Mouse (Mus musculus): ENCODE data around the gene Gp9. TPM values are rescaled to one million over a fixed set of nuclear protein-coding genes. Genes with fewer than 3 reads are reported as not detected.

The Gp9 gene
- polyA plus RNA-seq, 1 experiment = not detected

- no peak overlapping the region for H3K4me3 ChIP-seq
Observed at GRCm38 (mm10) chr6:87748078-87748477, 29.8 kb upstream of the Gp9 start.

DNA sequence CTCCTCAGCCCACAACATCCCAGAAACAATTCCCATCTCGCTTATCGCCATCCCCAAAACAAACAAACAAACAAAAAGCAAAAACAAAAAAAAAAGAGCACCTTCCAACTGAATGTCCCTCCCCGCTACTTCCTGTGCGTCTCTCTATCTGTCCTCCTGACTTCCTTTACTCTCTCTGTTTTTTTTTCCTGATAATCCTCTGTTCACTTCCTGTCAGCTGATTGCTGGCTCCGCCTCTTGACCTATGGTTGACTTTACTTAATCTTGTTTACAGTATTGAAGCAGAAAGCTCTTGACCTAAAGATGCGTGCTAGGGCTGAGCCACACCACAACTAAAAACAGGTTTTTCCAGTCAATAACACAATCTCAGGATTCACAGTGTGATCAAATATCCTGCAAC is 29.3 kb upstream of the Gp9 start:
- Histone ChIP-seq H3K36me3 (ENCODE audit: control insufficient read depth, insufficient read depth) (no peaks in the 10 kb centered on the region), H3K4me2 (ENCODE audit: low read depth) (no peak overlapping the region), H3K4me3 (no peak overlapping the region), H3K27me3 (ENCODE audit: control insufficient read depth, insufficient read depth, insufficient read length) (peaks cover 16% of the 10 kb centered on the region), H3K79me2 (ENCODE audit: control insufficient read depth, insufficient read depth) (no peaks in the 10 kb centered on the region), H3ac (ENCODE audit: control insufficient read depth, insufficient read length) (no peak overlapping the region)
- no peak for TF ChIP-seq POLR2A (IDR thresholded peaks at IDR 0.05; ENCODE audit: insufficient read length, low read depth)

More at GRCm38 (mm10) chr6:87748078-87748477, 29.8 kb upstream of the Gp9 start:
- Histone ChIP-seq H3ac (ENCODE audit: control insufficient read depth, insufficient read length) (no peak overlapping the region), H3K4me2 (ENCODE audit: low read depth) (no peak overlapping the region), H3K79me2 (ENCODE audit: control insufficient read depth, insufficient read depth) (no peaks in the 10 kb centered on the region), H3K27me3 (ENCODE audit: control insufficient read depth, insufficient read depth, insufficient read length) (peaks cover 12% of the 10 kb centered on the region), H3K36me3 (ENCODE audit: control insufficient read depth, insufficient read depth) (no peaks in the 10 kb centered on the region)
- TF ChIP-seq REST (IDR thresholded peaks at IDR 0.05; ENCODE audit: insufficient read depth, insufficient read length) = no peak
- no peak for TF ChIP-seq TCF3 (IDR thresholded peaks at IDR 0.05; ENCODE audit: insufficient read length, low read depth)
- TF ChIP-seq USF1 (IDR thresholded peaks at IDR 0.05; ENCODE audit: low read depth) = no peak
- no peak for TF ChIP-seq CEBPB (IDR thresholded peaks at IDR 0.05; ENCODE audit: insufficient read depth, poor library complexity, severe bottlenecking)
- TF ChIP-seq POLR2A (IDR thresholded peaks at IDR 0.05; ENCODE audit: insufficient read length, low read depth) = no peak
- no peak for TF ChIP-seq MYOG (IDR thresholded peaks at IDR 0.05; ENCODE audit: control insufficient read depth in 1 of 3, insufficient read depth in 1 of 3, insufficient read length in 2 of 3, low read depth in 2 of 3)
- TF ChIP-seq MAX (IDR thresholded peaks at IDR 0.05; ENCODE audit: low read depth) = no peak
- no peak for TF ChIP-seq E2F4 (IDR thresholded peaks at IDR 0.05; ENCODE audit: insufficient read depth)
- no peak for TF ChIP-seq SRF (IDR thresholded peaks at IDR 0.05; ENCODE audit: control insufficient read depth, insufficient read length, low read depth)
- no peak for TF ChIP-seq POLR2AphosphoS2 (IDR thresholded peaks at IDR 0.05; ENCODE audit: insufficient read length, low read depth)
- TF ChIP-seq MYOD1 (IDR thresholded peaks at IDR 0.05; ENCODE audit: control insufficient read depth in 1 of 3, insufficient read length in 2 of 3, low read depth in 2 of 3) = no peak
- TF ChIP-seq TCF12 (IDR thresholded peaks at IDR 0.05; ENCODE audit: insufficient read depth, poor library complexity, severe bottlenecking) = no peak

DNA sequence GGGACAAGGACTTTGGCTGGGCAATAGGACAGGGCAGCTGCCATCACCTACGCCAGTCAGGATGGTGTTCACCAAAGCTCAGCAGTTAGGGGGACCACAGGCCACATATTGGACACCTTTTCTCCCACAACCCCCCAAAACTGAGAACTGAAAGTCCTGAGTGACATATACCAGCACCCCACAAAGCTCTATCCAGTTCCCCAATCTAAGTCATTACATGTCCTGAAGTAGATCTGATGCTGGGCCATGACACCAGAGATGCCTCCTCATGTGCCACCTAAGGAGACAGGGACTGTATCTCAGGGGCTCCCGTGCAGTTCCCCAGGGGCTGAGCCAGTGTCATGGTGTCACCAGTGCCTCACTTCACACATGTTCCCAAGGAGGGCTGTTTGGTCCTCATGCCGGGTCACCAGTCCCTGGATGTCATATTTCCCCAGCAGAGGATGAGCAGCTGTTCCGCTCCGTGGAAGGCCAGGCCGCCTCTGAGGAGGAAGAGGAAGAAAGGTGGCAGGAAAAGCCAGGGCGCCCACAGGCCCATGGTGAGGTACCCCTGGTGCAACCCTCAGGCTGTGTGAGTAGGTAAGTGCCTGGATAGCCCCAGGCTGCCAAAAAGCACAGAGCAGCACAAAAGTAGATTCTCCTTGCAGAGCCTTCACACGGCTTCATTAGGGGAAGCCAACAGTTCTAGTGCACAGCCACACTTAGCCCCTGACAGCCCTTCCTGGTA is 27.5 kb upstream of the Gp9 start:
- Histone ChIP-seq H3K4me3 (no peak overlapping the region), H3ac (ENCODE audit: control insufficient read depth, insufficient read length) (no peak overlapping the region), H3K79me2 (ENCODE audit: control insufficient read depth, insufficient read depth) (no peaks in the 10 kb centered on the region), H3K36me3 (ENCODE audit: control insufficient read depth, insufficient read depth) (no peaks in the 10 kb centered on the region), H3K4me2 (ENCODE audit: low read depth) (no peak overlapping the region), H3K27me3 (ENCODE audit: control insufficient read depth, insufficient read depth, insufficient read length) (peaks cover 16% of the 10 kb centered on the region)
- TF ChIP-seq MYOG (IDR thresholded peaks at IDR 0.05; ENCODE audit: control insufficient read depth in 1 of 3, insufficient read depth in 1 of 3, insufficient read length in 2 of 3, low read depth in 2 of 3) (no peak), POLR2A (IDR thresholded peaks at IDR 0.05; ENCODE audit: insufficient read length, low read depth) (no peak), E2F4 (IDR thresholded peaks at IDR 0.05; ENCODE audit: insufficient read depth) (no peak), MAX (IDR thresholded peaks at IDR 0.05; ENCODE audit: low read depth) (no peak), POLR2AphosphoS2 (IDR thresholded peaks at IDR 0.05; ENCODE audit: insufficient read length, low read depth) (no peak), MYOD1 (IDR thresholded peaks at IDR 0.05; ENCODE audit: control insufficient read depth in 1 of 3, insufficient read length in 2 of 3, low read depth in 2 of 3) (no peak)

- no peak overlapping the region for H3K4me3 ChIP-seq
- H3K4me2 ChIP-seq (ENCODE audit: low read depth) = no peak overlapping the region
- no peaks in the 10 kb centered on the region for H3K36me3 ChIP-seq (ENCODE audit: control insufficient read depth, insufficient read depth)
- H3K79me2 ChIP-seq (ENCODE audit: control insufficient read depth, insufficient read depth) = no peaks in the 10 kb centered on the region
- H3ac ChIP-seq (ENCODE audit: control insufficient read depth, insufficient read length) = no peak overlapping the region
- peaks cover 16% of the 10 kb centered on the region for H3K27me3 ChIP-seq (ENCODE audit: control insufficient read depth, insufficient read depth, insufficient read length)
- TF ChIP-seq MYOG (IDR thresholded peaks at IDR 0.05; ENCODE audit: control insufficient read depth in 1 of 3, insufficient read depth in 1 of 3, insufficient read length in 2 of 3, low read depth in 2 of 3) = no peak
- no peak for TF ChIP-seq POLR2AphosphoS2 (IDR thresholded peaks at IDR 0.05; ENCODE audit: insufficient read length, low read depth)
- no peak for TF ChIP-seq REST (IDR thresholded peaks at IDR 0.05; ENCODE audit: insufficient read depth, insufficient read length)
- TF ChIP-seq E2F4 (IDR thresholded peaks at IDR 0.05; ENCODE audit: insufficient read depth) = no peak
- no peak for TF ChIP-seq CEBPB (IDR thresholded peaks at IDR 0.05; ENCODE audit: insufficient read depth, poor library complexity, severe bottlenecking)
- no peak for TF ChIP-seq TCF3 (IDR thresholded peaks at IDR 0.05; ENCODE audit: insufficient read length, low read depth)
- TF ChIP-seq MYOD1 (IDR thresholded peaks at IDR 0.05; ENCODE audit: control insufficient read depth in 1 of 3, insufficient read length in 2 of 3, low read depth in 2 of 3) = no peak
- TF ChIP-seq SRF (IDR thresholded peaks at IDR 0.05; ENCODE audit: control insufficient read depth, insufficient read length, low read depth) = no peak
- no peak for TF ChIP-seq TCF12 (IDR thresholded peaks at IDR 0.05; ENCODE audit: insufficient read depth, poor library complexity, severe bottlenecking)
- TF ChIP-seq USF1 (IDR thresholded peaks at IDR 0.05; ENCODE audit: low read depth) = no peak
- TF ChIP-seq POLR2A (IDR thresholded peaks at IDR 0.05; ENCODE audit: insufficient read length, low read depth) = no peak
- TF ChIP-seq MAX (IDR thresholded peaks at IDR 0.05; ENCODE audit: low read depth) = no peak
Observed at GRCm38 (mm10) chr6:87751574-87751973, 26.3 kb upstream of the Gp9 start.

- Histone ChIP-seq H3K79me2 (ENCODE audit: control insufficient read depth, insufficient read depth) (no peaks in the 10 kb centered on the region), H3ac (ENCODE audit: control insufficient read depth, insufficient read length) (no peak overlapping the region), H3K4me2 (ENCODE audit: low read depth) (no peak overlapping the region), H3K36me3 (ENCODE audit: control insufficient read depth, insufficient read depth) (no peaks in the 10 kb centered on the region), H3K27me3 (ENCODE audit: control insufficient read depth, insufficient read depth, insufficient read length) (peaks cover 28% of the 10 kb centered on the region), H3K4me3 (no peak overlapping the region)
- no peak for TF ChIP-seq MYOD1 (IDR thresholded peaks at IDR 0.05; ENCODE audit: control insufficient read depth in 1 of 3, insufficient read length in 2 of 3, low read depth in 2 of 3)
- TF ChIP-seq MAX (IDR thresholded peaks at IDR 0.05; ENCODE audit: low read depth) = no peak
Observed at GRCm38 (mm10) chr6:87755196-87755595, 22.7 kb upstream of the Gp9 start.

Data from myocyte (in vitro differentiated cells).